Mouse (Mus musculus): ENCODE measurements at regions not wholly inside any gene's neighbourhood (a gene's known extent, or its start where the extent isn't known, plus 50 kb on each side); places are given as distances from the start of the nearest gene placed in this dataset.

DNA sequence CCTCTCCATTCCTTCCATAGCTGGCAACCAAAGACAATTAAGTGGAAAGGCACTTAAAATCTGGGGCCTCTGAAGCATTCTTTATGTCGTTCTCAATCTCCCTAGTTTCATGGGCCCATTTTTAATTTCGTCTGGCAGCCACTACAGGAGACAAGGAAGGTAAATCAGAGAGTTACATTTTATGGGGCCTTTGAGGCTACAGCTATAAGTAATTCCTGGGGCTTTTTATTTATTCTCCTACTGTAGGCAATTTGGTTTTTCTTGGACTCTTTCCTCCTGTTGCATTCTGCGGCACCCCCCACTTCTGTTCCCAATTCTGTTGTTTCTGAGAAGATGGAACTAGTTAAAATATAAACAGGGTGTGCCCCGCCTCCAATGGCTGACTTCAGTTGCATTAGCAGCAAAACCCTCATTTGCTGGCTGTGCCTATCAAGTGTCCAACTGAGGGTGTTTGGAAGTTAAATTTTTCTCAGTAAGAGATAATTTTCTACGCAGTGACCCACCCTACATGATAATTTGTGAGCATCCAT, 622.7 kb downstream of the Pdcd6ip start:
- DNase-seq (ENCODE audit: low read depth): no peak

DNA sequence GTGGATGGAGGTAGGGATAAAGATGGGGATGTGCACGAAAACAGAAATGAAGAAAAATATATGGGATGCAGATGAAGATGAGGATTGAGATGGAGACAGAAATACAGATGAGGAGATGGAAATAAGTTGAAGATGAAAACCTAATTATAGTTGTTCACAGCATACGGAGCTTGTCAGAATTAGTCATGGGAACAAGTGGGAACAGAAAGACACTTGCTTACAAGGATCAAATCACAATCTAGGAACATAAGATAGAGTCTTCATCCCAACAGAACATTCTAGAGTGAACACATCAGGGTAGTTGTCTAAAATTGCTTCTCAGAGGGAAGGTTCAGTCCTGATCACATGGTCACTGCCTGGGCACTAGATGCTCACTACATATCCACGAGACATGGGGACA, 633.2 kb downstream of the Pdcd6ip start:
- no peak for DNase-seq (ENCODE audit: low read depth)

DNA sequence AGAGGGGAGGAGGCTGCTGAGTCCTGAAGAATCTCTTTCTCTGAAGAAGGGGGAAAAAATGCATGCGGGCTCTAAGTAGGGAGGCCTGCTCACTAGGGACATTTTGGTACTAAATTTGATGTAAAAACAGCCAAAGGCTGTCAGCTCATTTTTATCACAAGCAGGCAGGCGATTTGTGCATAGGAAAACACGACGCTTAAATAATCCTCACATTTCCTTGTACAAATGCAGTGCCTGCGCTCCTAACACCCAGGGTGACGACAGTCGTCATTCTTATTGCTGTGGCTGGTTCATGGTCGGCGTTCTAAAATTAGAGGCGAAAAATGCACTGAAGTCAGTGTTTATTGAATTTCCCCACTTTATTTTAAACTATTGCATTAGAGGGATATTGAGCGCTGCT, 650.6 kb downstream of the Pdcd6ip start:
- no peak for DNase-seq (ENCODE audit: low read depth)

- DNase-seq (ENCODE audit: low read depth): no peak
Observed at GRCm38 (mm10) chr9:113044556-113045178, 663.4 kb downstream of the Pdcd6ip start.

DNA sequence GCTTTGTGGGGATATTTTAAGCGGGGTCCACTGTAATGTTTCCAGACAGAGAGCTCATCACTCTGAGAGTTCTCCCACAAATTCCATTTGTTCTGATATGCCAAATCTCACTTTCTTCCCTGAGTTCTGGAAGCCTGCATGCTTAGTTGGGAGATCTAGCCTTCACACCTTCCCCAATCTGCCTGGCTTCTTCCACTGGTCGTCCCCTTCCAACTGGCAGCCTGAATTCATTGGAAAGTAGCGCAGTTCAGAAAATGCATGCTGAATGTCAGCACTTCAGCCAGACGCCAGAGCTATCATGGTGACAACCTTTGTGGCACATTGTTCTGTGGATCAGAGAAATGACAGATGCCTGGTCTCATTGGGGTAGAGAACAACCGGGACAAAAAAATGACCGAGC, 667.2 kb downstream of the Pdcd6ip start:
- no peak for DNase-seq (ENCODE audit: low read depth)

- no peak for DNase-seq (ENCODE audit: low read depth)
Observed at GRCm38 (mm10) chr9:113033996-113034395, 674.1 kb downstream of the Pdcd6ip start.

DNA sequence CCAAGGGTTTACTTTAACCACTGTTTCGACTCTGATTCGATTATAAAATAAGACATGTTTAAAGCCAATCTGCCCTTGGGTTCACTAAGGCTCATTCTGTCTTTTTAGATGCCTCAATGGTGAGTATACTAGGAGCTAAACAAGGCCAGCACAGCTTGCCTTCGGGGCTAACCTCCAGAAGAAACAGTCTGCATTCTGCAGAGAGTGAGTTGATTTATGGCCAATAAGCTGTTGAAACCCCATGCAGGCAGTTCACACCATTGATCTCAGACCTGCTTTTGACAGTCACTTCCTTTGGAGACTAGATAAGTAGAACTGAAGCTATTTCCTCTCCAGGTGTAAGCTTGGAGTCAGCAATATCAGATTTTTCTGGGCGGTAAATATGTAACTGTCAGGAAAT, 679.0 kb downstream of the Pdcd6ip start:
- no peak for DNase-seq (ENCODE audit: low read depth)

- no peak for DNase-seq (ENCODE audit: low read depth)
Observed at GRCm38 (mm10) chr9:113026904-113027193, 681.2 kb downstream of the Pdcd6ip start.

DNA sequence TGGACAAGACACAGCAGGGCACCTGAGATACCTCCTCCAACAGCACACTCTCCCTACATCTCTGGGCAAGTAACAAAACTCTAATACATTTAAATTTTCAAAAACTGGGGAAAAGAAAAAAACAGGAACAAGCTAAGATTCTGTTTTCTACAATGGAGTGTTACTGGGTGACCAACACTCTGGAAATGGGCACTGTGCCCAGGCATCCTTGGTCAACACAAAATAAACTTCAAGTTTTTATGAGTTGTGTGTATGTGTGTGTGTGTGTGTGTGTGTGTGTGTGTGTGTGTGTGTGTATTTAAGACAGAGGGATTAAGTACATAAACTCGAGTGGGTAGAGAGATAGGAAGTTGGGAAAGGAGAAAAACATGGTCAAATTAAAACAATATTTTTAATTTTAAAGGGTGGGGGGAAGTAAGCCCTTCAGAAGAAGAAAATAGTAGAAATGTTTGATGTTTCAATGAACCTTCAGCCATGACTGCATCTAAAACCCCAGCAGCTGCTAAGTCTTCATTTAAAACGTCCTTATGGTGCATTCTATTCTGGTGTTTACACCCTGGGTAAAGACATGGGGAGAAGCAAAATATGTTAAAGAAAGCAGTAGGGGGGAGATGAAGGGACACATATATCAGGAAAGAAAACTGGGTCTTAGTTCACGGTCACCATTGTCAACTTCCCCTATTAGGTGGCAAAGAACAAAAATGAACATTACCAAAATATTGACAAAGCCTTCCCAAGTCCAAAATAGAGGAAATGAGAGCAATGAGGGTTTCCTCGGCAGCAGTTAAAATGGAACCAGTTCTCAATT, 681.8 kb downstream of the Pdcd6ip start:
- DNase-seq (ENCODE audit: low read depth): no peak

GRCm38 (mm10) chr9:113021866-113022645, 686.0 kb downstream of the Pdcd6ip start:
- no peak for DNase-seq (ENCODE audit: low read depth)

- DNase-seq (ENCODE audit: low read depth): no peak
Observed at GRCm38 (mm10) chr9:113019576-113019975, 688.5 kb downstream of the Pdcd6ip start.

- no peak for DNase-seq (ENCODE audit: low read depth)
Observed at GRCm38 (mm10) chr9:113008106-113008505, 700.0 kb downstream of the Pdcd6ip start.

DNA sequence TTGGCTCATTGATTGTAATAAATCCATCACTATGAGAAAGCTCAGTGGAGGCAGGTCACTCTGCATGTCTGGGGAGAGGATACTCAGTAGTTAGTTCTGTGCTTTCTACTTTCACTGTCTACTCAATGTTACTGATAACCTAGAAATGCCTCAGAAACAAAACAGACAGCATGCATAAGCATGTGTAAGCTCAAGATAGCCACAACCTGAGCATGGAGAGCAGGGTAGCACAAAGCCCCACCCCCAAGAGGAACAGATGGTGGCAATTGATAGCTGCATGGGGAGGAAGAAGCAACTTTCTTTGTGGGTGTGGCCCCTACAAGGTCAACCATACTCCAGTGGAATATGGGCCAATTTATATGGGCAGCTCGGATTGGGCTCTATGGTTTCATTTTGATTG, 711.9 kb downstream of the Pdcd6ip start:
- peak; percentile 25 for DNase-seq (ENCODE audit: low read depth)

DNA sequence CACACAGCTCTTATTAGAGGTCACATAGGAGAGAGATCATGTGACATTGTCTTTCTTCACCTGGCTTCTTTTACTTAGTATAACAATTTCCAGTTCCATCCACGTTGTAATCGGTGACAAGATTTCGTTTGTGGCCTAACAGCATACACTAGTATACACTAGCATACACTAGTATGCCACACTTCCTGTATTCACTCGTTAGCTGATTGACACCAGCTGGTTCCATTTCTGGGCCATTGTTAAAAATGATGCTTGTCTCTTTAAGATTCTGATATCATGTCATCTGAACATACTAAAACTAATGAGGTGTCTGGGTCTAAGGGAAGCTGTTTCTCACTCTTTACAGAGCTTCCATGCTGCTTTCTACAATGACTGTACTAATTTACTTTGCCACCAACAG, 713.3 kb downstream of the Pdcd6ip start:
- no peak for DNase-seq (ENCODE audit: low read depth)

DNA sequence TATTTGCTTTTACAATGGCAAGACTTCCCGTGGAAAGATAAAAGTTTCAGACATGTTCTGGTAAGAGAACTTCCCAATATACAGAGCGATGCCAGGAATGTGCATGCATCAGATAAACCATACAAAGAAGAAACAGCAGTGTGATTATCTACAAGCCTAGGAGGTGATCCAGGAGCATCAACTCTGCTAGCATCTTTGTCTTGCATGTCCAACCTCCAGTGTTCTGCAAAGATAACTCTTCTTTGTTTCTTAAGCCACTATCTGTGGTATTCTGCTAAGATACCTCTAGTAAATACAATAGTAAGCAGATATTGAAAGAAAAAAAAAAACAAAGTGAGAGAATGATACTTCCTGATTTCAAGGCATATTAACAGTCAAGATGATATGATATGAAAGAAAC, 714.4 kb downstream of the Pdcd6ip start:
- no peak for DNase-seq (ENCODE audit: low read depth)

DNA sequence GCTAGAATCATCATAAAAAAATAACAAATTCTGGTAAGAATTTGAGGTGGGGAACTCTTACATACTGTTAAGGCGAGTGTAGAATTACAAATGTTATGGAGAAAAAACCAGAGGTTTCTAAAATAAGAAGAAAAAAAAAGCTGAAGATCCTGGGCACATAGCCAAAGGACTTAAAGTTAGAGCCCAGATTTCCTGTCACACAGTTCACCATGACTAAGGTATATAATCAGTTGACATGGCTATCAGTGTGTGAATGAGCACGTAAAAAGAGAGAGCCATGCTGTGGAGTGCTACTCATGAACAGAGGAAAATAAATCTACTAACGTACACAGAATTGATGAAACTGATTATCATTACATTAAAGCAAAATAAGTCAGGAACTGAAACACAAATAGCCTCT, 715.1 kb downstream of the Pdcd6ip start:
- DNase-seq (ENCODE audit: low read depth): no peak

DNA sequence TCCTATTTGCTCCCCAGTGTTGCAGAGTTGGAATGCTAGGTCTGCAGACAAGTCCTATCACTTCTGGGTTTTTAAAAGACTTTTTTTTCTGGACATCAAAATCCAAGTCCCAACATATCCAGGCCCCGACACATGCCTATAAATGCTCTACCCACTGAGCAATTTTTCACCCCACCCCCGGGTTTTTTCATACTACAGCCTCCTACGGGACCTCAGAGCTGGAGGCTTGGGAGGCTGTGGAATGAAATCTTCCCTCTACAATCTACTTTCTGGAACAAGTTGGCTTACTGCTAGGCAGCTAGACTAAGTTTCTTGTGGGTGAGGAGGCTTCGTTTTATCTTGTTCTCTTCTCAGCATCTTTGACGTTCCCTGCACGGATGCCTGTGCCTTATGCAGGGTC, 724.7 kb downstream of the Pdcd6ip start:
- DNase-seq (ENCODE audit: low read depth): no peak

DNA sequence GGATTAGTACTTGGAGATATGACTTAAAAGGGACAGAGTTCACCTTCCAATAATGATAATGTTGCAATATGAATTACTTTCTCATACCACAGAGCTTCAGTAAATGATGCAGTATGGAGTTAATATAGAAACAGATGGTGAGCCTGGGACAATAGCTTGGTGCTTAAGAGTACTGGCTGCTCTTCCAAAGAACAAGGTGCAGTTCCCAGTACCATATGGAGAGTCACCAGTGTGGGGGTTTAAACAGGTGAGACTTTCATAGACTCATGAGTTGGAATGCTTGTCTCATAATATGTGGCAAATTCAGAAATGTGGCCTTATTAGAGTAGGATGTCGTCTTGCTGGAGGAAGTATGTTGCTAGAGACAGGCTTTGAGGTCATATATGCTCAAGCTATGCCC, 715.8 kb upstream of the Arpp21 start:
- no peak for DNase-seq (ENCODE audit: low read depth)

DNA sequence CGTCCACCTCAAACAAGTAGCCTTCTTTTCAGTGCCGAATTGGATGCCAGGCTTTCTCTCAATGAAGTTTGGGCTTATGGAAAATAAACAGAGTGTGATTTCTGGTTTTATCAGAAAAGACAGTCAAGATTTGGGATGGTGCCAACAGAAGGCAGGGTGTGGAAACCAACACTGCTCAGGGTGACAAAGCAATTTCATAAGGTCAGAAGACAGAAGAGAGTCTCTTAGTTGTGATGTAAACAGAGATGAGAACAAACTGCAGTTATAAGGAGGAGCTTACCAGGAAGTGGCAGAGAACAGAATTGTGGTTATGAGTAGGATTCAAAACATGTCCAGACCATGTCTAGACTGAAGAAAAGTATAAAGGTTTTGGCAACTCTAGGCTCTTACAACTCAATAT, 714.3 kb upstream of the Arpp21 start:
- no peak for DNase-seq (ENCODE audit: low read depth)

GRCm38 (mm10) chr9:112938781-112939180, 703.0 kb upstream of the Arpp21 start:
- no peak for DNase-seq (ENCODE audit: low read depth)

- DNase-seq (ENCODE audit: low read depth): no peak
Observed at GRCm38 (mm10) chr9:112909311-112910101, 673.8 kb upstream of the Arpp21 start.

DNA sequence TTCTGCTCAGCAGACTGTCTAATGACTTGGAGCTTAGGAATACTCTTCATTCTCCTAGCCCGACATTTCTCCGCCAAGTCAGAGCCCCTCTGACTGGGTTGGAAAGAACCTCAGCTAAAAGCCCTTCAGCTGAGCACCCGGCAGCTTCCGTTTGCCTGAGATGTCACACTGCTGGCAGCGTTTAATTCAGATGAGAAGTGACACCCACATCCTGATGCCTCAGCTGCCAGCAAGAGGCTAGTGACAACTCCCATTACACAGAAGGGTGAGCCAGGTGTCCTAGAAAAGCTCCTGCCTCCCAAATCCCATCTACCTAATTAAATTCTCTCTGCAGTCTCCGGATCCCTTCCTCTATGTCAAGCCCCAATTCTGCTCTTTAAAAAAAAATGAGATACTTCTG, 670.2 kb upstream of the Arpp21 start:
- no peak for DNase-seq (ENCODE audit: low read depth)
